Mouse (Mus musculus): ENCODE data around the gene Sh3tc1.

DNA sequence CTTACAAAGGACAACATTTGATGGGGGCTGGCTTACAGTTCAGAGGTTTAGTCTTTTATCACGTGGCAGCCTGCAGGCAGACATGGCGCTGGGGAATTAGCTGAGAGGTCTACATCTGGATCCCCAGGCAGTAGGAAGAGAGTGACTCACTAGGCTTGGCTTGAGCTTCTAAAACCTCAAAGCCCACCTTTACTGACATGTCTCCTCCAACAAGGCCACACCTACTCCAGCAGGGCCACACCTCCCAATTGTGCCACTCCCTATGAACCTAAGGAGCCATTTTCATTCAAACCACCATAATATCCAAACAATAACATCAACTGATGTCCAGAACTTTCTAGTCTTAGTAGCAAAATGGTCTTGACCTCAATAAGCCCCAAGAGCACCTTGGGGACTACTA, 30.5 kb upstream of the Sh3tc1 start:
- no peak for TF ChIP-seq CTCF (IDR thresholded peaks at IDR 0.05; ENCODE audit: low read depth)
- TF ChIP-seq EP300 (optimal IDR thresholded peaks at IDR 0.05): no peak

Data from stomach, postnatal 0 days (tissue).